Mouse (Mus musculus) liver, embryonic 15.5 days (tissue): ENCODE measurements at regions not wholly inside any gene's neighbourhood (a gene's known extent, or its start where the extent isn't known, plus 50 kb on each side); places are given as distances from the start of the nearest gene placed in this dataset.

Experiments used
- ATAC-seq: fragments of 200-750 bp; cut with Nextera tagmentation; 2 replicates; pipeline ENCODE4 v1.8.0; 2017; ENCODE audit warnings: moderate number of reproducible peaks, mild to moderate bottlenecking, moderate library complexity; ENCODE audit not compliant: insufficient read depth
- H3K27ac ChIP-seq: fragments of 300-500 bp; sonication (generic); replicated peaks from 2 replicates; pipeline ENCODE4 v1.5.1; 2015; ENCODE audit warnings: mild to moderate bottlenecking, inconsistent platforms
- H3K27me3 ChIP-seq: fragments of 300-500 bp; sonication (generic); 2 replicates; pipeline ENCODE4 v1.6.1; 2015; ENCODE audit warnings: mild to moderate bottlenecking, inconsistent platforms
- H3K36me3 ChIP-seq: fragments of 300-500 bp; sonication (generic); replicated peaks from 2 replicates; pipeline ENCODE4 v1.6.1; 2015; ENCODE audit warnings: moderate library complexity, mild to moderate bottlenecking, inconsistent platforms
- H3K4me1 ChIP-seq: fragments of 300-500 bp; sonication (generic); replicated peaks from 2 replicates; pipeline ENCODE4 v1.6.1; 2015; ENCODE audit warnings: inconsistent platforms
- H3K4me2 ChIP-seq: fragments of 300-500 bp; sonication (generic); 2 replicates; pipeline ENCODE4 v1.6.1; 2015; ENCODE audit warnings: moderate library complexity, mild to moderate bottlenecking, inconsistent platforms
- H3K4me3 ChIP-seq: fragments of 300-500 bp; sonication (generic); replicated peaks from 2 replicates; pipeline ENCODE4 v1.5.1; 2015; ENCODE audit warnings: mild to moderate bottlenecking, inconsistent platforms
- H3K9ac ChIP-seq: fragments of 300-500 bp; sonication (generic); 2 replicates; pipeline ENCODE4 v1.6.1; 2015; ENCODE audit warnings: moderate library complexity, mild to moderate bottlenecking, inconsistent platforms
- H3K9me3 ChIP-seq: fragments of 300-500 bp; sonication (generic); replicated peaks from 2 replicates; pipeline ENCODE4 v1.6.1; 2016; ENCODE audit warnings: inconsistent platforms
- WGBS: fragments of 180-500 bp; shearing (Covaris S2); methylation state at CpG from one replicate; pipeline ENCODE4 v1.1.7; 2015; ENCODE audit warnings: mixed read lengths; ENCODE audit not compliant: insufficient replicate concordance; 5-methylcytosine and 5-hydroxymethylcytosine counted together

DNA sequence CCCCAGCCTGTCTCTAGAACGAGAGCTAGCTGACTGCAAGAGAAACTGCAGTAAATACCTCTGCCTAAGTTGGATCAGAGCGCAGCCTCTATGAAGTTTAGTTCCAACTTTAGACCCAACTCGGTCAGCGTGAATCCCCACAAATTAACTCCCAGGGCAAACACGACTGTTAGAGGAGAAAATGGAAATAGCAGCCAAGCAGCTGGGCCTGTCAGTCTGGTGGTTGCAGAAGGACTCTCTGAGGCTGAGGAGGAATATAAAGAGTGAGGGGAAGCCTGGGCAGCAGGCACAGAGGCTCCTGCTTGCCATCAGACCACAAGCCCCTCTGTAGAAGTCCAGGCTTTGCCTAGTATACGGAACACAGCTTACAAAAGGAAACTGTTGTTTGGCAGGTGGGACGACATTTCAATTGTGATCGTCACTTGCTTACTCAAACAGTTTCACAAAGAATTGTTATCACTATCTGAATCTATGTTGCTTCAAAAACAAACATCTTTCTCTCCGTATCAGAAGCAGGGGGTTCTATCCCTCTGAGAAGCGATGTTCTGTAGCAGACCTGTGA lies 135.0 kb downstream of the Lmo4 start:
- no peak overlapping the region for H3K4me2 ChIP-seq
- H3K4me3 ChIP-seq: no peak overlapping the region
- no peaks in the 10 kb centered on the region for H3K4me1 ChIP-seq
- no peak overlapping the region for H3K9ac ChIP-seq
- H3K27me3 ChIP-seq: no peaks in the 10 kb centered on the region
- no peaks in the 10 kb centered on the region for H3K9me3 ChIP-seq
- H3K36me3 ChIP-seq: no peaks in the 10 kb centered on the region
- WGBS: 61% methylated on average over 10 of the region's 10 CpGs
- H3K27ac ChIP-seq: no peak overlapping the region
- ATAC-seq: no peak

DNA sequence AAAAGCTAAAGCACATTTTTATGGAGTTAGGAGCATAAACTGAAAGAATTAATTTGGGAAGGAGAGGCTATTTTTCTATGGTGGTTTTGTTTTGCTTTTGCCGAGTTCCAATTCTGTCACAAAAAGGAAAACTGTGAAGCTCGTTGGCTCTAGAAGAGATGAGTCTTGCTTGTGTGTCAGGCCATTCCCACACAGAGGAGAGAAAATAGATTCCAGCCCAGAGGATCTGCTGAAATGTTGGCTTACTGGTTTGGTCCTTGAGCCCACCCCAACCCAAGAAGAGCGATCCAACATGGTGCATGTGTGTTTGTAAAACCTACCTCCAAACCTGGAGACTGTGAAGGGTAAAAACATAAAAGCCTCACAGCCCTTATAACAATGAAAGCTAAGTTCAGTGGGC lies 138.0 kb downstream of the Lmo4 start:
- no peak overlapping the region for H3K27ac ChIP-seq
- ATAC-seq: no peak
- H3K4me3 ChIP-seq: no peak overlapping the region
- WGBS: 66% methylated on average over 3 of the region's 3 CpGs
- H3K27me3 ChIP-seq: no peaks in the 10 kb centered on the region
- no peaks in the 10 kb centered on the region for H3K9me3 ChIP-seq
- H3K4me1 ChIP-seq: no peaks in the 10 kb centered on the region
- H3K4me2 ChIP-seq: no peak overlapping the region
- no peak overlapping the region for H3K9ac ChIP-seq
- no peaks in the 10 kb centered on the region for H3K36me3 ChIP-seq

- no peak overlapping the region for H3K4me2 ChIP-seq
- 59% methylated on average over 4 of the region's 4 CpGs for WGBS
- no peaks in the 10 kb centered on the region for H3K4me1 ChIP-seq
- no peak overlapping the region for H3K4me3 ChIP-seq
- H3K9me3 ChIP-seq: no peaks in the 10 kb centered on the region
- H3K36me3 ChIP-seq: no peaks in the 10 kb centered on the region
- H3K9ac ChIP-seq: no peak overlapping the region
- H3K27me3 ChIP-seq: no peaks in the 10 kb centered on the region
- H3K27ac ChIP-seq: no peak overlapping the region
- ATAC-seq: no peak
Observed at GRCm38 (mm10) chr3:144058106-144058505, 146.9 kb downstream of the Lmo4 start.

GRCm38 (mm10) chr3:144050341-144050740 lies 154.7 kb downstream of the Lmo4 start:
- H3K4me1 ChIP-seq: no peaks in the 10 kb centered on the region
- no peak overlapping the region for H3K4me2 ChIP-seq
- no peak for ATAC-seq

GRCm38 (mm10) chr3:144049270-144049669 lies 155.8 kb downstream of the Lmo4 start:
- ATAC-seq: no peak
- Histone ChIP-seq H3K4me1 (no peaks in the 10 kb centered on the region), H3K4me2 (no peak overlapping the region), H3K27me3 (no peaks in the 10 kb centered on the region), H3K9ac (no peak overlapping the region), H3K4me3 (no peak overlapping the region), H3K36me3 (no peaks in the 10 kb centered on the region), H3K9me3 (no peaks in the 10 kb centered on the region), H3K27ac (no peak overlapping the region)
- 55% methylated on average over 4 of the region's 4 CpGs for WGBS

More at GRCm38 (mm10) chr3:144050341-144050740, 154.7 kb downstream of the Lmo4 start:
- Histone ChIP-seq H3K9me3 (no peaks in the 10 kb centered on the region), H3K27ac (no peak overlapping the region), H3K9ac (no peak overlapping the region), H3K4me3 (no peak overlapping the region), H3K27me3 (no peaks in the 10 kb centered on the region), H3K36me3 (no peaks in the 10 kb centered on the region)
- WGBS: 67% methylated on average over 4 of the region's 4 CpGs

- no peaks in the 10 kb centered on the region for H3K36me3 ChIP-seq
- no peak overlapping the region for H3K9ac ChIP-seq
- H3K27me3 ChIP-seq: no peaks in the 10 kb centered on the region
- H3K9me3 ChIP-seq: no peaks in the 10 kb centered on the region
- WGBS: 62% methylated on average over 2 of the region's 2 CpGs
- no peak overlapping the region for H3K27ac ChIP-seq
- H3K4me1 ChIP-seq: no peaks in the 10 kb centered on the region
- H3K4me3 ChIP-seq: no peak overlapping the region
- H3K4me2 ChIP-seq: no peak overlapping the region
- ATAC-seq: no peak
Observed at GRCm38 (mm10) chr3:144044366-144044765, 160.7 kb downstream of the Lmo4 start.

DNA sequence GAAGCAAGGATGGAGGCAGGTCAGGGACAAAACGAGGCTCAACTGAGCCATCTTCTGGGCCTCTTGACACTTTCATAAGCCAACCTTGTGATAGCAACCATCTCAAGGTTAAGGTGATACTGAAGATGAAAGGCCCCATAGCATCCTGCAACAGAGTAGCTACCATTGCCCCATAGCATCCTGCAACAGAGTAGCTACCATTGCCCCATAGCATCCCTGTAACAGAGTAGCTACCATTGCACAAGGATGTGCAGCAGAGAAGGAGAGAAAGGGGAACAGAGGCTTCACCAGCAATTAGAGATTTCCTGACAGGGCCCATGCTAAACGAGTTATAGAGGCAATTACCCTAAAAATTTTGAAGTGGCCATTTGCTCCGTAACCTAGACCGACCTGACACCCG lies 163.2 kb downstream of the Lmo4 start:
- Histone ChIP-seq H3K4me1 (no peaks in the 10 kb centered on the region), H3K9ac (no peak overlapping the region), H3K4me3 (no peak overlapping the region), H3K27me3 (no peaks in the 10 kb centered on the region), H3K36me3 (no peaks in the 10 kb centered on the region), H3K4me2 (no peak overlapping the region), H3K9me3 (no peaks in the 10 kb centered on the region), H3K27ac (no peak overlapping the region)
- ATAC-seq: no peak; the same call in 1 of the 2 replicates
- WGBS: 58% methylated on average over 5 of the region's 5 CpGs

DNA sequence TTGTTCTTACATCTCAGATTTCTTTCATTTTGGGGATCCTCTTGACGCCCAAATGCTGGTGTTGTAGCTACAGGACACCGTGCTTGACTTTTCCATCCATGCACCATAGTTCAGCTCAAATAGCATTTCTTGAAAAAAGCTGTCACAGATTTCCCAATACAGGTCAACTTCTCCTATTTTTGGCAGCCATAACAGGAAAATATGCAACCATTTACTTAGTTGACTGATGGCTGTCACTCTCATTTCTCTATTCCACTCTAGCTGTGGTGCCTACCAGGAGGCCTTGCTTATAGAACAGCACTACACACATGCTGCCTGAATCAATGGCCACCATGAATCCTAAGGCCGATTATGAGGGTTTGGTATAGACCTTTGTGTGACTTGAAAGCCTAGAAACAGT lies 165.5 kb downstream of the Lmo4 start:
- Histone ChIP-seq H3K27me3 (no peaks in the 10 kb centered on the region), H3K9me3 (no peaks in the 10 kb centered on the region), H3K4me1 (no peaks in the 10 kb centered on the region), H3K4me2 (no peak overlapping the region), H3K36me3 (no peaks in the 10 kb centered on the region), H3K27ac (no peak overlapping the region), H3K9ac (no peak overlapping the region), H3K4me3 (no peak overlapping the region)
- 60% methylated on average over 3 of the region's 3 CpGs for WGBS
- no peak for ATAC-seq

DNA sequence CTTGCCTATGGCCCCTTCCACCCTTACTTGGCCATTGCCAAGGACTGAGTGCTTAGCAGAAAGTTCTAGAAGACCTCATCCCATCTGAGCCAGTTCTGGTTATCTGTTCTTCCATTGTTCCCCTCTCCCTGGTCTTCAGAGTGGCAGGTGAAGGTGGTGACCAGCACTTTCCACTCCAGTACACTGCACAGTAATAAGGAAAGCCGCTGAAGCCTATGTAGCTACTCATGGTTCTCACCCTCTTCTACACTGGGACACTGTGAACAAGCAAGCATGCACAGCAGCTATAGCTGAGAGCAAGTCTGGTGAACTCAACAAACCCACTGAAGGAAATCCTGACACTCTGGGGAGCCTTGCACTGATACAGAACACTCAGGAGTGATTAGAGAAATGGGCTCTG lies 175.4 kb downstream of the Lmo4 start:
- no peaks in the 10 kb centered on the region for H3K36me3 ChIP-seq
- no peak overlapping the region for H3K4me3 ChIP-seq
- H3K27me3 ChIP-seq: no peaks in the 10 kb centered on the region
- H3K9me3 ChIP-seq: no peaks in the 10 kb centered on the region
- no peak overlapping the region for H3K27ac ChIP-seq
- WGBS: 54% methylated on average over 1 of the region's 1 CpGs
- no peak overlapping the region for H3K9ac ChIP-seq
- no peaks in the 10 kb centered on the region for H3K4me1 ChIP-seq
- H3K4me2 ChIP-seq: no peak overlapping the region
- ATAC-seq: no peak

GRCm38 (mm10) chr3:144029121-144029520 lies 175.9 kb downstream of the Lmo4 start:
- no peak overlapping the region for H3K9ac ChIP-seq

DNA sequence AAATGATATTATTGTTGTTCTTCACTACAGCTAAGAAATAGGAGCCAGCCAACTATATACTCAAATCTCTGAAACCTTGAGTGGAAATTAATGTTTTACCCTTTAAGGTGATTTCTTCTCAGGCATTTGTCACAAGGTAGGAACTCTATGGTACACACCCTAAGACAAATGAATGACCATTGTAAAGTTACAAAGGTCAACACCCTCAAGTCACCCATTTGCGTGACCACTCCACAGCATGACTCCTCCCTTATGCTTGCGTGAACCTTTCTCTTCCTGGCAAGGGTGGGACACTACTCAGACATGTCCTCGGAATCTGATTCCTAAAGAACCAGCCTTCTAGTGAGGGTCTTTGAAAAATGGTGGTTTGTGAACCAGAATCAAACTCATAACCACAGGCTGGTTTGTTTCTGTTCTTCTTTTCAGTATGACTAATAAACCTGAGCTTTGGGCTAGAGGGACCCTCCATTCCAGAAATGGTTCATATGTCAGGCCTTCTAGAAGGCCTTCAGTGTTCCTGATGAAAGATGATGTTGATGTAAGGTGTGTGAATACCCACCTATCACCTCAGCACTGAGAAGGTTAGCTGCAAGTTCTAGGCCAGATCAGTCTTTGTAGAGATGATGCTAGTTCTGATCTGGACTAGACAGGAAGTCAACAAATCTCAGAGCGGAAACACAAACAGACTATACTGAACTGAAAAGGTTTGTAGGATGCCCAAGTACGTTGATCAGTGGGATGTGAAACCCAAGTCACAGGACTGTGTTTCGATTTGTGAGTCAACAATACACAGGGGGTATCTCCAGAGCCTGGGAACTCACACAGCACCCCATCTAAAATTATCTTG lies 177.7 kb downstream of the Lmo4 start:
- Histone ChIP-seq H3K9me3 (no peaks in the 10 kb centered on the region), H3K36me3 (no peaks in the 10 kb centered on the region), H3K4me1 (no peaks in the 10 kb centered on the region), H3K9ac (no peak overlapping the region), H3K4me2 (no peak overlapping the region), H3K27me3 (no peaks in the 10 kb centered on the region), H3K4me3 (no peak overlapping the region), H3K27ac (no peak overlapping the region)
- WGBS: 60% methylated on average over 6 of the region's 6 CpGs
- no peak for ATAC-seq

More at GRCm38 (mm10) chr3:144029121-144029520, 175.9 kb downstream of the Lmo4 start:
- Histone ChIP-seq H3K27me3 (no peaks in the 10 kb centered on the region), H3K27ac (no peak overlapping the region), H3K4me1 (no peaks in the 10 kb centered on the region), H3K4me2 (no peak overlapping the region), H3K36me3 (no peaks in the 10 kb centered on the region), H3K4me3 (no peak overlapping the region), H3K9me3 (no peaks in the 10 kb centered on the region)
- WGBS: 53% methylated on average over 3 of the region's 3 CpGs
- ATAC-seq: no peak
